Mouse (Mus musculus) CD8-positive naive resting alpha-beta T cell, adult 2 months (primary cell): ENCODE results near the gene Platr17.
"Not testable (repeated sequence)": the region's sequence is repeated elsewhere in the genome, so short reads cannot be mapped to it uniquely, and the experiment has no call there.

ENCODE experiments used
- DNase-seq, 2 experiments: peaks; one replicate each; pipeline ENCODE4 v3.0.0; 2022; ENCODE audit warnings: low read depth in 2 of 2, low spot score in 2 of 2

Platr17 gene

DNA sequence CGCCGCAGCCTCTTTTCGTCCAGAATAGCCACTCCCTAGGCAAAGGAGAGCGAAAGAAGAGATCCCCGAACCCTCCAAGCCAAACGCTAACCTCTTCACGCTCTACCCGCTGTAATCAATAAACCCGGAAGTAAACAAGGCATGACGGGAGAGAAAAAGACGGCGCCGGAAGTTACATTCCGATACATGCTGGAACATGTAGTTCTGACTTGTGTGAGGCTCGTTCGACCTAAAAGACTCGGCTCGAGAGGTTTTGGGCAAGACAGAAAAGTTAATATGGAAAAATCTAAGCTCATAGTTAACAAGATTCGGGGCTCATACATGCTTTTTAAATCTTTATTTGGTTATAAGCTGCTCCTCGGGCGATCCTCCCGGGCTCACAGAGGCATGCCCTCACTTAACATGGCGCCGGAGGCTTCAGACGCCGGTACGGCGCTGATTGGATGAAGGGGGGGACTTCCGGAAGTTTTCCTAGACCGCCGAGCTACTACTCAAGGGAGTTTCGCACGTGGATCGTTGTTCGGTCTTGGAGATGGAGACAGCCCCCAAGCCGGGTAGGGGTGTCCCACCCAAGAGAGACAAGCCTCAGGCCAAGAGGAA, 35.4 kb downstream of the Platr17 start, which contains the start of the genes Pfdn6 and Wdr46:
Gene Pfdn6 (minus strand): TSS at position 138 of the 600 bp plus-strand sequence.
Gene Wdr46 (plus strand): TSS at position 455 of the 600 bp plus-strand sequence.
- DNase-seq: peak; percentile 75 to 79

DNA sequence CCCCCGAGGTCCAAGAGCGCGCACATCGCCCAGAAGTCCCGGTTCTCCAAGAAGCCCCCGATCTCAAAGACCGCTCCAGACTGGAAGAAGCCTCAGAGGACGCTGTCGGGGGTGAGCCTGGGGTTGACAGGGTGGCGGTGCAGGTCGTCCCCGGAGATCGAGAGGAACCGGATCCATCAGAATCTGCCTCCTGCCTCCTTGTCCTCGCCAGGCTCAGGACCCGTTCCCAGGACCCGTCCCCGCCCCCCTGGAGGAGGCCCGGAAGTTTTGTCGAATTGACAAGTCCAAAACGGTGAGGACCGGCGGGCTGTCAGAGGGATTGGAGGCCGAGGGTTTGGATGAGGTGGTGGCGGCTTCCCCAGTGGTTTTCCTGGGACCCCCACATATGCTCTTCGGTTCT, 36.0 kb downstream of the Platr17 start:
- no peak for DNase-seq

DNA sequence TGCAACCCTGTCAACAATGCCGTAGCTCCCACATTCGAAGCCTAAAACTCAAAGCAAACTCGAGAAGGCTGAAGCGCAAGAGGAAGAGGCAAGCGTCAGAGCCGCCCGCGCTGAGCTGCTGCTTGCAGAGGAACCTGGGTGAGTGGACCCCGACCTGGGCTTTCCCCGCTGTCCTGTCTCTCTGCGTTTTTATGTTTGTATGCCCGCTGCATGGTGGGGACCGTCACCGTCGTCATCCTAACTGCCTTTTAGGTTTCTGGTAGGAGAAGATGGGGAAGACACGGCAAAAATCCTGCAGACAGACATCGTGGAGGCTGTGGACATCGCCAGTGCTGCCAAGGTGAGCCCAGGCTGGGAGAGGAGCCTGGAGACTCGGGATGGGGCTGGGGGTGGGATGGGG, 36.4 kb downstream of the Platr17 start:
- DNase-seq: no peak

DNA sequence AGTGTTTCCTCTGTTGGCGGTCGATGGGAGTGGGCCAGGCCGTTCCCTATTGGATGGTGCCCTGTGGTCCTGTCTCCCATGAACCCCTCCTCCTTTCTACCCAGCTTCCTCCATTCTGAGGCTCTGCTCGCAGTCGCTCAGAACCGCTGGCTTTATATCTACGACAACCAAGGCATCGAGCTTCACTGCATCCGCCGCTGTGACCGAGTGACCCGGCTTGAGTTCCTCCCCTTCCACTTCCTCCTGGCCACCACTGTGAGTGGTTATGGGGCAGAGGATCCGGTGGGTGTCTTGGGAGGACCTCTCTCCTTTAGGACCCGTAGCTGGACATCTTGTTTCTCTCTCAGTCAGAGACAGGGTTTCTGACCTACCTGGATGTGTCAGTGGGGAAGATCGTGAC, 38.5 kb downstream of the Platr17 start:
- DNase-seq: no peak

DNA sequence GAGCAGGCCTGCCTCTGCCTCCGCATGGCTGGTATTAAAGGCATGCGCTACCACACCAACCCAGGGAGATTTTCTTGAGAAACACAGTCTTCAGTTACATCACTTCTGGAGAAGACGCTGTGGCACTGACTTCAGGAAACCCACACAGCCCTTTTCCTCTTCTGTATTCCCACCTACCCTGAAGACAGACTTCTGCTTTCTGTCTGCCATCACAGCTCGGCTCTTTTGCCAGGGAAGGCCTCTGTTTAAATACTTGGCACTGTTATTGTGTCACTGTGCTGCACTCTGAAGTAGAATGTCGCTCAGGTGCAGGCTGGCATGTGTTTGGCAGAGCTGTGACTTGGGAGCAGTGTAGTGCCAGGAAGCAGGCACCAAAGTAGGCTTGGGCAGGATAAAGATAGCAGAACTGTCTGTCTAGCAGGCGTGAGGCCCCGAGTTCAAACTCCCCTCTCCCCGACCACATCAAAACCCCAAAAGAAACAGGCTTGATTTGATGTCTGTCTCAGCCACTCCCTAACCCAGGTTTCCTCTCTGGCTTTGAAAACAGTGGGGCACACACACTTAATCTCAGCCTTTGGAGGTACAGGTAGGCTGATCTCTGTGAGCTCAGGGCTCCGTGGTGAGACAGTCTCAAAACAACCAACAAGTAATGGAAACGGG, 42.6 kb downstream of the Platr17 start:
- DNase-seq: peak in 1 of 2 experiments; percentile 61

DNA sequence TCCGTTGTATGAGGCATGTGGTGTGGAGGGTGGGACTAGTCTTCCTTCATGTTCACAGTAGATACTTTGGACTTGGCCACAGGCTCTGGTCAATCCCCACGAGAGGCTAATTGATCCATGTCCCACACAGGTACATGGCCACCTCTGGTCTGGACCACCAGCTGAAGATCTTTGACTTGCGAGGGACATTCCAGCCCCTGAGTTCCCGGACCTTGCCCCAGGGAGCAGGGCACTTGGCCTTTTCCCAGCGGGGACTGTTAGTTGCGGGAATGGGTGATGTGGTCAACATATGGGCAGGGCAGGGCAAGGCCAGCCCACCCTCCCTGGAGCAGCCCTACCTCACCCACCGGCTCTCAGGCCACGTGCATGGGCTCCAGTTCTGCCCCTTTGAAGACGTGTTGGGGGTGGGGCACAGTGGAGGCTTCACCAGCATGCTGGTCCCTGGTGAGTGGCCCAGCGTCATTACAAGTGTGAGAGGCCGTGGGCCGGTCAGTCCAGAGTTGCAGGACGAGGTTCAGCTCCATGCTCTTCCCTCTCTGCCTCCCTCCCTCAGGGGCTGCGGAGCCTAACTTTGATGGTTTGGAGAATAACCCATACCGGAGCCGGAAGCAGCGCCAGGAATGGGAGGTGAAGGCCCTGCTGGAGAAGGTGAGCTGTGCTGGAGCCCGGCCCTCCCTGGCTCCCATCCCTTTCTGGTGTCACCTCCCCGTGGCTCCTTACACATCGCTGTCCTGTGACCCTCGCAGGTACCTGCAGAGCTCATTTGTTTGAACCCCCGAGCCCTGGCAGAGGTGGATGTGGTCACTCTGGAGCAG, 43.4 kb downstream of the Platr17 start:
- no peak for DNase-seq

DNA sequence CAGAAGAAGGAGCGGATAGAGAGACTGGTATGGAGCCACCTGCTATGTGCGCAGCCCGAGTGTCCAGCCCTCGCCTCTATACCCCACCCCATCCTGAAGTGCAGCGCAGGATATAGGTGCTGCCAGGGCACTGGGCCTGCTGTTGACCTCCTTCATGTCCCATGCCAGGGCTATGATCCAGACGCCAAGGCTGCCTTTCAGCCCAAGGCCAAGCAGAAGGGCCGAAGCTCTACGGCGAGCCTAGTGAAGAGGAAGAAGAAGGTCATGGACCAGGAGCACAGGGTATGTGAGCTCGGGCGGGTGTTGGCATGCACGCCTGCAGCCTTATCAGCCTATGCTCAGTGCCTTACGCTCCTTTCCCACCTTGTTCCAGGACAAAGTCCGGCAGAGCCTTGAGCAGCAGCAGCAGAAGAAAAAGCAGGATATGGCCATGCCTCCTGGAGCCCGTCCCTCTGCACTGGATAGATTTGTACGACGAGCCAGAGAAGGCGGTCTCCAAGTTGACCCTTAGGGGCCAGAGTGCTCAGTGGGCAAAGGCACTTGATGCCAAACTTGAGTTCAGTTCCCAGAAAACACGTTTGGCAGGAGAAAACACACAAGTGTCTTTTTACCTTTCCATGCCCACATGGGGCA, 44.1 kb downstream of the Platr17 start:
- no peak for DNase-seq

DNA sequence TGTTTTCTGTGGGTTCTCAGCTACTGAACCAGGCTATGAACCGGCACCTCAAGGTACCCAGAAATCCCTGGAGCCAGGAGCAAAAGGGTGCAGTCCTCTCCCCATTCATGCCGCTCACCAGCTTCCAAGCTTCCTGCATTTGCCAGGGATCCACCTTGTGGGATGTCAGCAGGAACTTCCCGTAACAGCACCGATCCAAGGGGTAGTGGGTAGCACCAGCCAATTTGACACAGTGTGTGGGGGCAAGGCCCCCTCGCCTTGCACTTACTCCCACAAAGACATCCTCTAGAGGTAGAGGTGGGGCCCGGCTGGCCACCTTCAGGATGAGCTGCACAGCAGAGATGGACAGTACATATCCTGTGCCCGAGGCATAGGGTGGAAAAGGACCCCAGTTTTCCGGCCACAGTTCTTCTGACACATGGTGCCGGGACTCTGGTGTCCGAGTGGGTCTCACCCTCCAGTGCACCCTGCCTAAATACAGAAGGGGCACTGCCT, 45.2 kb downstream of the Platr17 start:
- DNase-seq: no peak

DNA sequence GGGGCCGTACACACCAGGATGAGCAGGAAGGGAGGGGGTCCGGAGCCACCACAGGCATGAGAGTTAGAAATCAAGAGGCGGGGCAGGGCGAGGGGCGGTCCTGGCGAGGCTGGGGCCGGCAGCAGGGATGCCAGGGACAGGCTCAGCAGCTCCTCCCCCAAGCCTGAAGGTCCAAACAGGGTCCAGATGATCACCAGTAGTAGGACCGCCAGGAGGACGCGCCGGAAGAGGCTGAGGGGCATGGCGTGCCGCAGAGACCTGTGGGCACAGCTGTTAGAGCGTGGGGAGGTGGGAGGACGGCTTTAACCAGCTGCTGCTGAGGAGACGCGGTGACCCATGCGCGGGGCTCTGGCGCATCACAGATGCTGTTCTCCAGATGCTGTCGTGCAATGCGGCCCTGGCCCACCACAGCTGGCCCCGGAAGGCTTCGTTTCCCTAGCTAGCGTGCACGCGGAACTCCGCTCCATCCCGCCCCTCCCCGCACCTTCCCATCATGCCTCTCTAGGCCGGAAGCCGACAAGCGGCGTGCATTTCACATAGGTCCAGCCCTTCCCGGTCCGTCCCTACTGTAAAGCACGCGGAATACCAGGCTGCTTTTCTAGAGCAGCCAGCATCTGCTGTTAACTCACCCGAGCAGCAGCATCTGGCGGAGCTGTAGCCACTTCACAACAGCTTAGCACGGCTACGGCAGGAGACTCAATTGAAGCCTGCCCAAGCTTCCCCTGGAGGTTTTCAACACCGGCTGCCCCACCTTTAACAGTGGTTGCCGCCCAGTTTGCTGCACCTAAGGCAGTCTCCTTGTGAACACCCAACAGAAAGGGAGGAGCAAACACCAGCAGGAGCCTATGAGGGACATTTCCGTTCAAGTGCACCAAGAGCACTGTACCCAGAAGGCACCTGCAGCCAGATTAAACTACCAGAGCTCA, 46.3 kb downstream of the Platr17 start, which contains the start of gene B3galt4:
Gene B3galt4 (minus strand): TSS at position 468 of the 926 bp plus-strand sequence.
- DNase-seq: peak; percentile 70 to 74

DNA sequence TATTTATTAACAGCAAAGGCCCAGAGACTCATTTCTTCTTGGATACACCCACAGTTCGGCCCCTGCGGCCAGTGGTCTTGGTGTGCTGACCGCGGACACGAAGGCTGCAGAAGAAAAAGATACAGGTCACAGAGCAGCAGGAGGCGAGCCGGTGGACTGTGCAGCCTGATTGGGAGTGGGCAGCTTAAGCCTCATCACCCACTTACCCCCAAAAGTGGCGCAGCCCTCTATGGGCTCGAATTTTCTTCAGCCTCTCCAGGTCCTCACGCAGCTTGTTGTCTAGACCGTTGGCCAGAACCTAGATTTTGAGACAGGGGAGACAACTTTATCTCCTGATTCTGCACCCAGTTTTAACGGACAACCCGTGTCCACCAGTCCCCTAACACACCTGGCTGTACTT, 47.1 kb downstream of the Platr17 start:
- DNase-seq: not testable (repeated sequence)

DNA sequence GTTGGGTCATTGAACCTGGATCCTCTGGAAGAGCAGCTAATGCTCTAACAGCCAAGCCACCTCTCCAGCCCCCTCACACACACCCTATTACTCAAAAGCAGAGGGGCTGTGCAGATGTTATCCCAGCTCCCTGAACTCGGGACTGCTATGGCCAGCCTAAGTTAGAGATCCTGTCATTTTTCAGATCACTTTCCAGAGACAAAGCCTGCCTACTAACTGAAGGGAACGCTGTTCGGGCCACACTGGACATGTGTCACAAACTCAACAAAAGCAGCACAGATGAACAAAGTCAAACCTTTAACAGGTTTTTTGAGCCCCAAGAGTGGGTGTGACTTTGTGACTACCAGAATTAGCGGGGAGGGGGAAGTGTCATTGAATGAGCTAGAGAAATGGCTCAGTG, 47.9 kb downstream of the Platr17 start:
- DNase-seq: no peak

DNA sequence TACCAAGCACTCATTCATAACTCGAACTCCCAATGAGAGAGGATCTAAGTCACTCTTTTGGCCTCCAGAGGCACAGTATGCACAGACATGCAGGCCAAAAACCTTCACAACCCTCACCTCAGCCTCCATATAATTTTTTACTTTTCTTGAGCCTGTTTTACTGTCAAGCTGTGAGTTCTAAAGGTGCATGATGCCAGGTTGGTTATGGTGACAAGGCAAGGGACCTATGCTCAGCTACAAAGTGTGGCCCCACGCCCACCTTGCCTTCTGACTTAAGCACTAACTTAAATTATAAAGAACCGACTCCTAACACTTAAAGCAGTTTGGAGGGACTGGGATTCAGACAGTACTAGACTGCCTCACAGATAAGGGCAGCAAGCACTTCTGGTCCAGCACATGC, 48.4 kb downstream of the Platr17 start:
- no peak for DNase-seq

DNA sequence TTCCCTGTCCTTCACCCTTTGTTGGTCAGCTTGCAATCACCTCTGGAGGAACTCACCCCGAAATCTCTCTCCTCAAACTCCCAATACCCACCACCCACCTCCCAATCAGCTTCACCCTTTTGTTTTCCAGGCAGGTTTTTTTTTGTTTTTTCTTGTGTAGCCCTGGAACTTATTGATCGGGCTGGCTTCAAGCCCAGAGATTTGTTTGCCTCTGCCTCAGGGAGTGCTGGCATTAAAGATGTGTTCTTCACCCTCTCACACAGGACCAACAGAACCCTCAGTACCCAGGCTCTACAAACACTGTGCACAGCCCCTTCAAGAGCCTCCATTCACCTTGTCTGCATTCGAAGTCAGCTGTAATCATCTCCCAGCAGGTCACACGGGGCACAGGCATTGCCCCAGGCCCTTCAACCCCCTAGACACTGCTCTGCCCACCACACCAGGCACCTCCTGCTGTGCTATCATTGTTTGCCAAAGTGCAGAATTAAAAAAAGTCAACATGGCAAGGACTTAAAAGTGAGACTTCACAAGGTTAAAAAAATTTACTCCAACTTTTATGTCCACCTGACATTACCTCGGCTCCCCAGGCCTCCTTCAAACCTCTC, 49.1 kb downstream of the Platr17 start:
- DNase-seq: no peak

DNA sequence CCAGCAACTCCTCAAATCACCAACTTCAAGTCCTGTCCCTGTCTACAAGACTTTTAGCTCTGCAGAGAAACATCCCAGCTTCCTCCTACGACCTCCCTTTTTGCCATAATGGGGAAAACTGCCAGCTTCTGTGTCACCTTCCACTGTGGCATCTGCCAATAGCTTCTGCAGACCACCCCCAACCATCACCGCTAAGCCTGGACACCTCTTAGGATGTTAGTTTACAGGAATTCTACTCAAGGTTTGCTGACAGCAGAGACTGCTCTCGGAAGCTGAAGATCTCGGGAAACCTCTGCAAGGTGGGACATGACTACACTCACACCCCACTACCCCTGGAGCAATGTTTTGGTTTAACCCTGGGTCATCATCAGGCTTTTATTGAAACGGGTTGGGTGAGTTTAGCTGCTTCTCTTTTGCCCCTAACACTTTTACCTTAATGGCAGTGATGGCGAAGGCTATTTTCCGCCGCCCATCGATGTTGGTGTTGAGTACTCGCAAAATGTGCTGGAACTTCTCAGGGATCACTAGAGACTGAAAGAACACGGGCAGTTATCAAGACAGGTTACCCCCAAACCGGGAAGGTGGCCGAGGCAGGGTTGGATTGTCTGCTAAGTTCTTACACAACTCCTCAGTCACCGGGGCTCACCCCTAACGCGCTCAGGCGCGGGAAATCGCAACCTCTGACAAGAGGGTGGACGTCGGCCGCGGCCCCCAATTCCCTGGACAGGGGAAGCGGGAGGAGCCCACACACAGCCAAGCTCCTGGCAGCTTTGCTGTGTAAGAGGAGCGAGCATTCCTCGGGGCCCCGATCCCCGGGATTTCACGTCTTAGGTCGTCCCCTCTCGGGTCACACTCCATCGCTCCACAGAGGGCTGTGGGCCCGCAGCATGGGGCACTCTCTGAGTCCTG, 50.0 kb downstream of the Platr17 start:
- no peak for DNase-seq

DNA sequence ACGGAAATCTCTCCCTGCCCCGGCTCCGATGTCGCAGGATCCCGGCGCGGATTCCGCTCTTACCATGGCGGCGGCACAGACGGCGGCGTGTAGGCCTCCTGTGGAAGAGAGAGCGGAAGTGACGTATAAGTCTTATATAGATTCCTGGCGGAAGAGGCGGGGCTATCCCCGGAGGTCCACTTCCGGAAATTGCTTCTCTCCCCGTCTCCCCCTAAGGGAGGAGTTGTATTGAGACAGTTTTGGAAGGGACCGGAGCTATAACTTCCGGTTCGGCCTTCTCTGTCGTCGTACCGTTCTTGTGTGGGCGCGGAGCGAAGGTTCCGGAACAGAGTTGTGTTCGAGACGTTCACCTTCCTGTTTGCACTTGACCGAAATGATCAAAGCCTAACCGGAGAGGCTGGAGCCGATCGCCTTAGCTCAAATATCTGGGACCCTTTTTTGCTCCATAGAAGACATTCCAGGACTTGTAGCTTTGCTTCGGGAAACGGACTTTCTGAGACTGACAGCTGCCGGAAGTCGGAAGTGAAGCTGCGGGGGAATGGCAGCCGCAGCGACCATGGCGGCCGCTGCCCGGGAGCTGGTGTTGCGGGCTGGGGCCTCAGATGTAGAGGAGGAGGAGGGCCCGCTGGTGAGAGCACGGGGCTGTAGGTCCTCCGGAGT, 50.8 kb downstream of the Platr17 start, which contains the start of the genes Vps52 and Rps18:
Gene Vps52 (plus strand): TSS at position 258 of the 660 bp plus-strand sequence.
Gene Rps18 (minus strand): TSS at position 447 of the 660 bp plus-strand sequence.
- DNase-seq: peak; percentile 97 to 98
